Mouse (Mus musculus) ES-Bruce4 (cell line): ENCODE data around the gene Rnf4.

Source experiments
- CTCF ChIP-seq: IDR thresholded peaks from one replicate; pipeline ENCODE4 v1.8.1; 2011; ENCODE audit warnings: low read depth, low read length
- EP300 ChIP-seq: IDR thresholded peaks from 2 replicates; pipeline ENCODE4 v1.6.1; 2011; ENCODE audit warnings: low read depth, low read length; ENCODE audit not compliant: insufficient read depth

DNA sequence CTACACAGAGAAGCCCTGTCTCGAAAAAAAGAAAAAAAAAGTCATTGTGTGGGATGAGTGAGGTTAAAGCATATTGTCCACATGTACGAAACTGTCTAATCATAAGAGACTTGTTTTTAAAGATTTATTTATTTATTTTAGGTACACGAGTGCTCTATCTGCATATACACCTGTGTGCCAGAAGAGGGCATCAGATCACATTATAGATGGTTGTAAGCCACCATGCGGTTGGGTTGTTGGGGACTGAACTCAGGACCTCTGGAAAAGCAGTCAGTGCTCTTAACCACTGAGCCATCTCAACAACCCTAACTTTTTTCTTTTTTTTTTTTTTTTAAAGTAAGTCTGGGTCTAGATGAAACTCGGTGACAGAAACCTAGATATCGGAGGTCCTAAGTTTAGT lies 42.7 kb upstream of the Rnf4 start:
- TF ChIP-seq CTCF (no peak), EP300 (no peak)
